8 mouse cellular contexts compared by ENCODE assay signal in the genomic region with DNA sequence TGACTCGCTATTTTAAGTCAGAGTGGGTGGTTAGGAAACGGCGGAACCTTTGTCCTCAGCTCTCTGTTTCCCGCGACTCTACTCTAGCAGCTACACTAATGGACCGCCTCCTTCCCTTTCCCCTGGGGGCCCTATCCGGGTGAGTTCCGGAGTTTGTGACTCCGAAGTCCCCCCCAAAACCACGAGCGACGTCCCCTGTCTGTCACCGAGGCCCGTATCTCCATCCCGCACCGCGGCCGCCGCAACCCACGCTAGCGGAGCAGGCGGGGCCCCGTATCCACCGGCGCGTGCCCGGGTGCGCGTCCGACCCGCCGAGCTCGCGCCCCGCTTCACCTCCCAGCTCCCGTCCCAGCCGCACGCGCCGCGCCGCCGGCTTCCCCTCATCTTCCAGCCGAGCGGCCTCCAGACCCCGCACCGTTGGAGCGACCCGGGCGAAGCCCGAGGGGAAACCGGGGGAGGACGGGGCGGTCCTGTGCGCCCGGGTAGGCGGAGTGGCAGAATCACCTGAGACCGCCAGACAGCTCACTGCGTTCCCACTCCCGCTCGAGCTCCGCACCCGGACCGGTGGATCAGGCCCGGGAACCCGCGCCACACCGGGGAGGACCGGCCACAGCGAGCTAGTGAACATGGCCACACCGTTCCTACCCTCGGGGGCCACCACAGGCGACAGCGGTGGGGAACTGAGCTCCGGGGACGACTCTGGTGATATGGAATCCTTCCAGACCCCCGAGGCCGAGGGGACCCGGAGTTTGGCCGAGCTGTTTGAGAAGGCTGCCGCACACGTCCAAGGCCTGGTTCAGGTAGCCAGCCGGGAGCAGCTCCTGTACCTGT. TPM values are rescaled to one million over a fixed set of nuclear protein-coding genes. Genes with fewer than 3 reads are reported as not detected.
DNase-seq lines count a peak whose midpoint lies in the region; ATAC-seq and TF ChIP-seq lines count a peak whose summit lies in the region.

A gene (plus strand): TSS at position 109 of the 831 bp plus-strand sequence.

- peak; percentile 96 for ATAC-seq in forebrain, postnatal 0 days
- peak; percentile 92 for ATAC-seq in lung, embryonic 15.5 days (ENCODE audit: borderline replicate concordance, extremely low read depth, low FRiP score, low TSS enrichment)

- TF ChIP-seq CTCF in forebrain, postnatal 0 days (IDR thresholded peaks at IDR 0.05; ENCODE audit: low read depth): no peak

- peak; percentile 70 for DNase-seq in ES-E14 (ENCODE audit: low read depth, low spot score)
- peak; percentile 90 for DNase-seq in cerebellum, adult 11-12 months
- peak; percentile 91 for DNase-seq in forebrain, postnatal 0 days
- peak; percentile 83 for DNase-seq in heart, postnatal 4 days
- peak; percentile 81 to 82 for DNase-seq in layer of hippocampus, adult 8-10 months (ENCODE audit: low spot score in 2 of 2)
- DNase-seq in ovary, adult 18-20 months (ENCODE audit: low spot score): peak; percentile 59
- peak; percentile 89 for DNase-seq in thymus, postnatal 0 days (ENCODE audit: low spot score)

- H3K4me1 ChIP-seq in ES-E14 (ENCODE audit: control insufficient read depth in 2 of 2, insufficient read depth in 2 of 2, low read length in 2 of 2, poor library complexity in 1 of 2): peaks cover 0 to 4% of the 10 kb centered on the region in 2 experiments; a peak in 1 of 4 replicates
- H3K4me1 ChIP-seq in forebrain, postnatal 0 days (ENCODE audit: insufficient read depth): 0 out of 2 replicates have a peak, but pooled peaks cover 10% of the 10 kb centered on the region
- peaks cover 9% of the 10 kb centered on the region; the same call in 1 of the 2 replicates for H3K4me1 ChIP-seq in lung, embryonic 15.5 days

- in situ Hi-C loops in ES-E14 (cut with MboI; ENCODE audit: low sequenced_read_pairs in 2 of 2, unreplicated experiment in 2 of 2): no loop called here

- H3K9ac ChIP-seq in ES-E14 (ENCODE audit: insufficient read depth, low read depth, low read length, poor library complexity, severe bottlenecking): peak within 1 kb of the TSS; percentile 91
- peak within 1 kb of the TSS; percentile 92 for H3K9ac ChIP-seq in forebrain, postnatal 0 days
- H3K9ac ChIP-seq in lung, embryonic 15.5 days: peak within 1 kb of the TSS; percentile 94

- no peaks in the 10 kb centered on the region for H3K27me3 ChIP-seq in forebrain, postnatal 0 days (ENCODE audit: insufficient read depth, low read length)
- no peaks in the 10 kb centered on the region for H3K27me3 ChIP-seq in lung, embryonic 15.5 days

- no peaks in the 10 kb centered on the region for H3K36me3 ChIP-seq in ES-E14 (ENCODE audit: control insufficient read depth, insufficient read depth, low read length, poor library complexity, severe bottlenecking)
- H3K36me3 ChIP-seq in forebrain, postnatal 0 days (ENCODE audit: insufficient read depth): no peaks in the 10 kb centered on the region
- no peaks in the 10 kb centered on the region for H3K36me3 ChIP-seq in lung, embryonic 15.5 days

- H3K4me2 ChIP-seq in forebrain, postnatal 0 days (ENCODE audit: low read depth): peak within 1 kb of the TSS; percentile 63
- peak within 1 kb of the TSS; percentile 87 for H3K4me2 ChIP-seq in lung, embryonic 15.5 days

- 2% methylated on average over 83 of the region's 83 CpGs for WGBS in forebrain, postnatal 0 days
- WGBS in lung, embryonic 15.5 days: under 1% methylated on average over 83 of the region's 83 CpGs

- no peaks in the 10 kb centered on the region for H3K9me3 ChIP-seq in ES-E14 (ENCODE audit: control insufficient read depth, insufficient read depth, low read depth, low read length)
- no peaks in the 10 kb centered on the region for H3K9me3 ChIP-seq in forebrain, postnatal 0 days (ENCODE audit: low read length)
- H3K9me3 ChIP-seq in lung, embryonic 15.5 days: no peaks in the 10 kb centered on the region

- no peak within 1 kb of the TSS for H3K27ac ChIP-seq in ES-E14 (ENCODE audit: insufficient read depth, low read depth, low read length, poor library complexity, severe bottlenecking)
- H3K27ac ChIP-seq in forebrain, postnatal 0 days (ENCODE audit: low read depth, low read length): peak within 1 kb of the TSS; percentile 88
- H3K27ac ChIP-seq in lung, embryonic 15.5 days: peak within 1 kb of the TSS; percentile 83

- peak within 1 kb of the TSS; percentile 84 to 91 for H3K4me3 ChIP-seq in ES-E14 (ENCODE audit: insufficient read depth in 1 of 2, low read depth in 1 of 2, low read length in 2 of 2, poor library complexity in 1 of 2, severe bottlenecking in 1 of 2)
- peak within 1 kb of the TSS; percentile 98 for H3K4me3 ChIP-seq in forebrain, postnatal 0 days (ENCODE audit: low read depth, low read length)
- peak within 1 kb of the TSS; percentile 99 for H3K4me3 ChIP-seq in lung, embryonic 15.5 days

TF ChIP-seq in ES-E14, 5 proteins besides CTCF, POLR2A, EP300 and RAD21:
- TF ChIP-seq HCFC1 (IDR thresholded peaks at IDR 0.05; ENCODE audit: borderline replicate concordance, insufficient read depth, low read length): peak; percentile 78; the same call in 1 of the 2 replicates
- no peak for TF ChIP-seq MAFK (IDR thresholded peaks at IDR 0.05; ENCODE audit: insufficient read depth, low read depth, low read length)
- no peak for TF ChIP-seq ZC3H11A (IDR thresholded peaks at IDR 0.05; ENCODE audit: borderline replicate concordance, low read depth, low read length)

RNA-seq across cellular contexts. Expression of the gene that starts here (rescaled TPM):
- total RNA-seq in ES-E14 (2012; rRNA removed): 47.6 and 49.8 TPM in 2 replicates
- 98.9 and 114 TPM in 2 replicates for total RNA-seq in forebrain, postnatal 0 days (2014; rRNA removed)
- 143 and 152 TPM in 2 replicates for polyA plus RNA-seq in forebrain, postnatal 0 days (2015; fragmentation: Nextera tagmentation; extraction: Ambion mirVana)
- total RNA-seq in heart, postnatal 4 days (2021): 10 to 100 TPM; 66.1 to 67.6 TPM
- 10 to 100 TPM; 83.5 to 94.2 (median 89.7) TPM for total RNA-seq in layer of hippocampus, adult 8-10 months (2022)
- 70.8 and 73.6 TPM in 2 replicates for polyA plus RNA-seq in lung, embryonic 15.5 days (2015; fragmentation: Nextera tagmentation; extraction: Ambion mirVana)
- polyA plus RNA-seq in thymus, postnatal 0 days (2015; fragmentation: Nextera tagmentation; extraction: Ambion mirVana): 112 and 114 TPM in 2 replicates
